Mouse (Mus musculus): ENCODE measurements at regions not wholly inside any gene's neighbourhood (a gene's known extent, or its start where the extent isn't known, plus 50 kb on each side); places are given as distances from the start of the nearest gene placed in this dataset.
"Not testable (repeated sequence)": the region's sequence is repeated elsewhere in the genome, so short reads cannot be mapped to it uniquely, and the experiment has no call there.

DNA sequence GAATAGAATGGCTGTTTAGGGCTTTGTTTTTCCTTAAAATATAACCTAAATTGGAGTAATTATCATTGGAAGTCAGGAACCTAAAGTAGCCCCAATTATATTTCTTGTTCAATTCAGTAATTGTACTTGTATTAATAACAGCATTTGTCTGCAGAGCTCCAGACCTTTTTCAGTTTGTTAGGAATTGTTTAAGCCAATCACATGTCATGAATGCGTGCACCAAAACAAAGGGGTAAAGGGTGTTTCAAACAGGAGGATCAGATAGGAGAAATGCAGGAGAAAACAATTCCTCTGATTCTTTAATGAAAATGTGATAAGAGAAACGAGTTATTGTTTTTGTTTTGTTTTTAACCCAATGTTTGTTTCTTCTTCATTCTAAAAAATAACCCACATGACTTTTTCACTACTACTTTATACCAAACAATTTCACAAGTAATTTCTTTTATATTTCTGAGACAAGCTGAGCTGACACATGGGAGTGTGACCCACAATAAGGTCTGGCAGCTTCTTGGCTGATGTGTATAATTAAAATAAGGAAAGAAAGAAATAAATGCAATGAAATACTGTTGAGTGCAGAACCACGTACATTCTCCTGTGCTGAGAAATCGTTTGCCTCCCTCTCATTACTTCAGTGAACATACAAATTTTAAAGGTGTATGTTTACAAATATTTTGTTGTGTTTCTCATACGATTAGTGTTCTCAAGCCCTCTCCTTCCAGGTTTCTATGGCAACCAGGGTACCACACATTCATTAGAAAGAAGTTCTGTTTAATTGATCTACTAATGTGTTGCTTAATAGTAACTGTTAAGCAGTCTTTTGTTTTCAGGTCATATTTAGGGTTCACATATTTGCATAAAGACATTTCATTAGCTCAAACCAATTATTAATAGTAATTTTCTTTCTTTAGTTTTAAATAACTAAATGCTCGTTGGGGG lies 397.7 kb downstream of the Isl1 start:
- DNase-seq: no peak

DNA sequence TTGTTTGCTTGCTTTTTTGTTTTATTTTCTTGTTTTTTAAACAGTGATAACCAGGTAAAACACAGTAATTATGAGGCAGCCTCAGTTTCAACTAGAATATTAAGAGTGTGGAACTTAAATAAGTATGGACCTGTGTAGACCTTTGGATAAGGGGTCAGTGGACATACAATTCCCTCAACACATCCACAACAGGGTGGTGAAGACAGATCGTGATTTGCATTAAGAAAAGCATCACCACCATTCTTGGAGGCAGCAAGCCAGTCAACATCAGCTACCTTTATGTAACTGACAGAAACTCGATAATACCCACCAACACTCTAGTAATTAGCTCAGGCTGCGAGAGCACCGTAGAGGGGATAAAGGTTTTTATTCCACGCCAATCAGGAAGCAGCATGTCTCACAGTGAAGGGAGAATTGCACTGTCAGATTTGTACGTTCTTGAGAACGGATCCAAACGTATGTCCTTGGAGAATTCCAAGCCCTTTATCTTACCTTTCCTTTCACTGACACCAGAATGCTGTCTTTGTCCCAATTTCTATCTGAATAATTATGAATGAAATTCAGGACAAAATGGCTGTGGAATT lies 398.5 kb downstream of the Isl1 start:
- DNase-seq: no peak

DNA sequence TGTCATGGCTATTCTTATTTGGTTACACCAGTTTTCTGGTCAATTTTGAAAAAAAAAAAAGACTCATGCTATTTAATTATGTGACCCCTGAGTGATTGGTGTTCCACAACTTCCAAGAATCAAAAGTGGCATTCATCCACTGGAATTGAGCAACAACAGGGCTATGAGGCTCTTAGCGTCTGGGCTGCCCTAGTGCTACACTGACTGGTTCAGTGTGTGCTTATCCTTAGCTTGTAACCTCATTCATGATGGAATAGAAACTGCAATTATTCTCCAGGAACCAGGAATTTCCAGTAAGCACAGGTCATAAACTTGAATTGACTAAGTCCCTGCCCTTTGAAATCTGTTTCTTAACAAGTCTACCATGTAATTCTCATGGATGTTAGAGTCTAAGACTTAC lies 428.9 kb downstream of the Isl1 start:
- no peak for DNase-seq

DNA sequence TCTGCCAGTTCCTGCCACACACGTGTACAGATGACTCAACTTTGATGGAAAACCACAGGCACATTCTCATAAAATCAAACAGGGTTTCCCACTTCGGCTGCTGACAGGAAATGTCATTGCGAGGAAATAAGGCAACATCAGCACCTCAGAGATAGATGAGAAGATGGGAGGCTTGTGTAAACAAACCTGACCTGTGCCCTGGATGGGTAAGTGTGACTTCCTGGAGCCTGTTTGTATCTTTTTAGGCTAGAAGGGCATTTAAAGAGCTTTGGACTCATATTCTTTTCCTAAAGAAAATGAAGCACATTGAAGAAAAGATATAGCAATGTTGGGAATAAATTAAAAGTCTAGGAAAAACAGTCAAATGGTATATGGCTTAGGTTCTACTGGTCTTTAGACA lies 449.0 kb downstream of the Isl1 start:
- no peak for DNase-seq

DNA sequence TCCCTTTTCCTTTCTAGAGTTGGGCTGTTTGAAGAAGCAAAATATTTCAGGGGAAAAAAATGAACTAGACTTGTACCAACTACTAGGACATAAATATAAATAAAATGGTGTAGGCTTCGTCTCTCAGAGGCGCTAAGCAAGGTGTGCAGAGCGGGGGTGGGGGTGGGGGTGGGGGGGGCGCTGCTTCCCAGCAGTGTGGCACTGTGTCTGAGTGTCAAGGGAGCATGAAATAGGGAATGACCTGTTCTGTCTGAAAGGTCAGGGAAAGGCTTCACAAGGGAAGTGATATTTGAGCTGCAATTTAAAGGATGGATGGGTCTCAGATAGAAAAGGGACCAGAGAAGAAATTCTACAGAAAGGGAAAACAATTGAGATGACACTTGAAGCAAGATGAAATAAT lies 452.9 kb downstream of the Isl1 start:
- no peak for DNase-seq

DNA sequence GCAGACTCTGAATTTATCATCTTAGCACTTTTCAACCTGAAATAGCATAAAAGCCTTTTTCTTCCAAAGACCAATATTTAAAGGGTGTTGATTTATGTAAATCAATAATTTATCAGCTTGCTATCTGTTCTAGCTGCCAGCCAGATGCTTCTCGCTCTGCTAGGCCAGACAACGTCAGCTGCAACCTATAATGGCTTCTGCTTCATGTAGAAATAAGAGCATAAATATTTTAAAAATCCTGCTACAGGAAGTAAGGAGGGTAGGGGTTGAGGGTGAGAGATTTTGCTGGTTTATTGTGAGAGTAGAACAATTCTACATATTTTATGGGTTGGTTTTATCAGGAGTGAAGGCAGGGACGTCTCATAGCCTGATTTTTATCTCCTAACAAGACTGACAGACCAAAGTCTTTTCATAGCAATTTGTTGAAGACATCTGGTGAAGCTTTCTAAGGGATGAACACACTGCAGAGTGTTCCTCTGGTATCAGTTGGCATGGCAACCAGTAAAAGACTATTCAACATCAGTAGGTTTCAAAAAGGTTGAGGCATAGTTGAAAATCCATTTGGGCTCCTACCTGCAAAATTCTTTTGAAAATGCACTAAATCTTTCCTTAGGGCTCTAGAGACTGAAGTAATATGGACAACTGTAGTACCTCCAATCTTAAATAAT lies 456.7 kb downstream of the Isl1 start:
- no peak for DNase-seq

DNA sequence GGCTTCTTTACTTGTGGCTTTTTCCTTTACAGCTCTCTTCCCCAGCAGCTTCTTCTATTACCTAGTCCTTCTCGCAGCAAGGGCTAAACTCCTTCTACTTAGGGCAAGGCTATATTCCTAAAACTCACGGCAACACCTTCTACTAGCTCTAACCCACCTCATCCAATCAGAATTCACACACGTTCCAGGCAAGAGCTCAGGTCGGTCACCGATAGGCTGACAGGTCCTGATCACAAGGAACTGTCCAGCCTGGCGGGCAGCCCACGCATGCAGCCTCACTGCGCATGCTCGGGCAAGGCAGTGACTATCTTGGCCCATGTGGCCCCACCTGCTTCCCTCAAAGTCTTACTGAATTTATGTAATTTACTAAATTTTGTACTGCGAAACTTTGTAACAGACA lies 466.4 kb downstream of the Isl1 start:
- DNase-seq: no peak

DNA sequence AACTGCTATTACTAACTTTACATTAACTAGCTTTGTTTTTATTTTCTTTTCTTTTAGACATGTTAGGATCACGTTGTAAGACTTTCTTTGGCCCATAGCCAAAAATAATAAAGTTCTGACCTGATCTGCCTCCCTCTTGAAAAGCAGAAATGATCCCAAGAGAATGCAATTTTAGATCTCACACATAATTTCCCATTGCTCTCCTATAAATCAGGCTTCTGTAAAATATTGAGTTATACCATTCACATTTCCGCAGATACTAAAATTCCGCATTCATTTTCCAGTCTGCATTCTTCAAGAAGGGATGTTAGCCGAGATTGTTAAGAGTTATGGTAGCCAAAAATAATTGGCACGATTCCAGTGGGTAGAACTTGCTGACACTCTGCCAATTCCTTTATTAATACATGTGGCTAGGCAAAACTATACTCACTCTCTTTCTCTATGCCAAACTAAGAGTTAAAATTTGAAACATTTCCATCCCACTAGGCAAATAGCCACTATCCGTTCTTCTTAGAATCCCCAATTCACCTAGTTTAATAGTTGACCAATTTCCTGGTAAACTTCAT lies 473.2 kb downstream of the Isl1 start:
- DNase-seq: no peak

DNA sequence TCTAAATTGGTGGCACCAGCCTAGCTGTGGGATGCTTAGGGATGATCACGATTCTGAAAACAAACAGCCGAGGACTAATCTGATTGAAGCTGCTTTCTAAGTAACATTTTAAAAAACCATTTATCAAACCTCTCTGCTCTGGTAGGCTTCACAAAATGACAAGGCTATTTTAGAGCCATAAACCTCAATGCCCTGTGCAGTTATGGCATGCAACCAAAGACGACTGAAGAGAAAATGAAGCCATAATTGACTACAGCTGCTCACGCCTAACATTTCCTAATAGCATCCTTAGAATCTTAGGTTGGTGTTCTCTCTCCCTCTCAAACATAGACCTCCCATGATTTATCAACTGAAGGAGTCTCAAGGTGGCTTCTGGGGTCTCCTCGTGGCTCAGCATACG lies 484.3 kb downstream of the Isl1 start:
- no peak for DNase-seq

DNA sequence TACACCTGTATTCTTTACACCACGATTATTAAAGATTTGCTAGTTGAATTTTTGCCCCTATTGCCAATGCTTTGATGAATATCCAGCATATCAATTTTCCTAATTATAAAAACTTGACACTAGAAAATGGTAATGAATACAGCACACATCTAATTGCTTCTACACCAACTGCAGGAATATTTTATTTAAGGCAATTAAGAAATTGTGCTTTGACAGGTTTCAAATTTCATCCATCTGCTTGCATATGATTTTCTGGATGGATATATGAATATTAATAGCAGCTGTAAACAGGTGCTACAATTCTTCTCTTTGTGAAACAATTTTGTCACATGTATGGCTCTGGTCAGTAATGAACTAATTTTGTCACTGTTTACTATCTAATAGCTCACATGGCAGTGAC lies 487.0 kb downstream of the Isl1 start:
- no peak for DNase-seq

DNA sequence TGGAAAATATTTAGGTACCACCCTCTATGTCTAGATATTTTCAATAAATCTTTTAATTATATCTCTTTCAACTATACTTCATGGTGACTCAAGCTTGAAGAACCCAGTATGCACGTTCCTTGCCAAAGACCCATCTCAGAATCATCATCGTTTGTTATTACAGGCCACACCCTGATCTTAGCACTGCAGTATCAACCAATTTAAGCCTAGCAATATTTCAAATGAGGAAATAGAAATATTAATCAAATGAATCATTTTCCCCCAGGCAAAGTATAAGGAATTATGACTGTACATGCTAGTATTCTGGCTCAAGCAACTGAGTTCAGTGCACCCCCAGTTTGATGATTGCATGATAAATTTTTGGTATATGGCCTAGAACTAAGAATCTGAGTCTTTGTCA lies 495.3 kb downstream of the Isl1 start:
- DNase-seq: no peak

DNA sequence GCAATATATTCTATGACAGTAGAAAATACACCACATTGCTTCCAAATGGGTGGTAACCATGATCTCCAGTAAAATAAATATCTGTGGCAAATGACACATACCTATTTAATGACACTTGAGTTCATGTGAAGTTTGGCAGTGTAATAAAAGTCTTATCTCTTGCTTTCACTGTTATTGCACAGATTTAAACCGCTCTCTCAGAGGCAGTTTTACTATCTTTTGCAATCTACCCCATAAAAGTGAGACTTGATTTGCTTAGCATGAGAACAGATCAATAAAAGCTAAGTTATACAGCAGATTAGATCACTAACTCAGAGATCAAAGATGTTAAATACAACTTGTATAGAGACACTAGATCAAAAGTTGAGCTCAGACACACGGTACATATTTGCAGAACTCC lies 510.2 kb downstream of the Isl1 start:
- no peak for DNase-seq

DNA sequence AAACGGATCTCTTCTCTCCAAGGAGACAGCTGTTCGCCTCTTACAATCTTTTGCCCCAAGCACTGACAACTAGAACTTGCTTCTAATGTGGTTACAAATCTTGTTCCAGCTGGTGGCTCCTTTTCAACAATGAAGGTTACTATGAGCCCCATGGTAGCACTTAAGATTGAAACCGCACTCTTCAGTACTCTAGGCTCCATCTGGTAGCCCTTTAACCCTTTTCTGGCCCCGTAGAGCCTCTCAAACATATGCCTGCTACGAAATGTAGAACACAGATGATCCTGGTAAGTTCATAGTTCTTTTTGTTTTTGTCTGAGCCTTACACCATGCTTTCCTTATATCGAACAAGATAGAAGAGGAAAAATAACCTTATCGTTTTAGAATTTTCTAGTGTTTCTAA lies 558.2 kb downstream of the Isl1 start:
- no peak for DNase-seq

DNA sequence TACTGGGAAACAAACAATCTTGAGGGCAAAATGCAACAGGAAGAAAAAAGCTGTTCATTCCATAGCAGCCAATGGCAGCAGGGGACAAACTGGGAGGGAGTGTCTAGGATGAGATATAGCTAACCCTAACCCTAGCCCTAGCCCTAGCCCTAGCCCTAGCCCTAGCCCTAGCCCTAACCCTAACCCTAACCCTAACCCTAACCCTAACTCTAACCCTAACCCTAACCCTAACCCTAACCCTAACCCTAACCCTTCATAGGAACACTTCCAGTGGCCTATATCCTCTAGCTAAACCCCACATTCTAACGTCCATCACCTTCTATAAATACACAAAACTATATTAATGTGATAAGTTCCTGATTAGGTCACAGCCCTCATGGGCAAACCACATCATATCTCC lies 567.4 kb downstream of the Isl1 start:
- not testable (repeated sequence) for DNase-seq

DNA sequence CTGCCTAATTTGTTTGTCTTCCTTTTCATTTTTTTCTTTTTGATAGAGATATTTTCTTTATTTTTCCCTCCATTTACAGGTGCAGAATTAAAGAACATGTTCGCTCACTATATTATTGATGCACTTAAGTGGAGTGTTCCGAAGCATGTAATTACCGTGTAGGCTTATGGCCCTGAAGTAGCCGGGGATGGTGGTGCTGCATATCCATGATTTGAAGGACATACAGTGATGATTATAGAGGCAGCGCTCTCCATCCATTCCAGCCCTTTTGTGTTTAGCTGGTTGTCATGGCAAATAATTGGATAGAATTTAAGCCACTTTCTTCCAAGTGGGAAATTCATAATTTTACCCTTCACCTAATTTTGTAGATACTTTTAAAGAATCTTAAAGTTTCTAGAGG lies 581.5 kb downstream of the Isl1 start:
- no peak for DNase-seq

DNA sequence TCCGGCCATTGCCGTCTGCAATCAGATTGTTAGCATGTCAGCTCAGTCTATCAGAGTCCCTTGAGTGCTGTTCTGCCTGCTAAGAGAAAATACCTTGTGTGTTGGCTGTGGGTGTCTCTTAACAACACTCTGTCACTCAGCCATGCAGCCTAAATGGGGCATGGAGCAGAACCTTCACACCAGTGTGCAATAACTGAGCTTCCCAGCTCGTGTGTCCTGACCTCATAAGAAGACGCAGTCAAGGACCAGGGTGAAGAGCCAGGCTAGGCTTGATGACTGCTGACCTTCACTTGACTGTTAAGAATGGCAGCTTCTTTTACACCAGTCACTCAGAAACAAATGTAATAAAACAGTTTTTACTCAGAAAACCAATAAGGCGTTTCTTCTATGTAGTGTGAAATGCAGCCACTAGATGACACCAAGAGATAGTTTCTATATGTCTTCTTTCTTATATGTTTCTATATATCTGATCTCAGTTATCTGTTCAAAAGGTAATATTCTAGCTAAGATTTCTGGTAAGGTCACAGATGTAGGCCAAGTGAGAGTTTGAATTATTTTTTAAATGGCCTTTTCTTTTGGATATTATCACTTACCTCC lies 584.0 kb downstream of the Isl1 start:
- peak; percentile 16 for DNase-seq

DNA sequence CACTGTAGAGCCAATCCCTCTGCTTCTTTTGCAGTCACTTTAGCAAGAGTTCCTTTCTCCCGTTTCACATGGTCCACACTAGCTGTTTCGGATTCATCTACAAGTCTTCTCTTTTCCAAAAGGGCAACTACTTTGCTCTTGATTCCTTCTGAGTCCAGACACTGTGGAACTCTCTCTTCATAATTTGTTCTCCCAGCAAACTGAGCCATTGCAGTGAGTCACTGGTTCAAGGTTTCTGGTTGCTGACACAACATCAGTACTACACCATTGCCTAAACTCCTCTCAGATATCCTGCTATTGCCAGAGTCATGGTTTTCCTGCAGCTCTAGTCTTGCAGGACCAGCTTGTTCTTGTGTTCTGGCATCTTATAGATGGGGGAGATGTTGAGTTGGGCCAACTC lies 590.2 kb downstream of the Isl1 start:
- DNase-seq: peak; percentile 67

DNA sequence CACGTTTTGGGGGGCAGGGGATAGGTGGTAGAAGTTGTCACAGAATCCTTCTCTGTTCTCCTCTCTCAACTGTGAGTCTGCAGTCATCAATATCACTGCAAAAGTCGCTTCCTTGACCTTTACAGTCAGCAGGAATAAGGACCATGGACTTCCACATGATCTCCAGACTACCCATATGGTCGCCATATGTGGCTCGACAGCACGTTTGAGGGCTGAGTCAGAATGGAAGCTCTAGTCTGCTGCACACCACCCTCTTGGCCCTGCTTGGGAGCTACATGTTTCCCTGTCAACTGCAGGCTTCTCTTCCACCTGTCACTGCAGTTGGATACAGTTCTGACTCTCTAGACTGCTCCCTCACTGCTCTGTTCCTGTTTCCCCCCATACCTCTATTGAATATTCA lies 590.6 kb downstream of the Isl1 start:
- no peak for DNase-seq

DNA sequence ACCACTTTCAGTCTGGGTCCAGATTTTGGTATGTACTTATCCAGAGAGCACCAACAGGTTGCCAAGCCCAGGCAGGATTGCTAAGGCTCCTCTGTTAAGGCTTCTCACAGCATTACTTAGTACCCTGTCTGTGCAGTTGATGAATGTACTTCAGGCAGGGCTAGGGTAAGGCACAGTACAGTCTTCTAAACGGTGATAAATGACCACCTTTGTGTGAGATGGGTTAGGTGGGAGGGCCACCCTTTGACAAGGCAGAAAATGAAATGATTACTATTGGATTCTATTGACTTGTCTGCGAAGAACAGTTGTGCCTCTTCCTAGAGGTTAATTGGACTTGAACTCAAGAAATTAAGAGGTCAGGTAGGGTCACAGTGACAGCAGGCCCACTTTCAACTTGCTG lies 594.4 kb upstream of the Itga1 start:
- DNase-seq: no peak

DNA sequence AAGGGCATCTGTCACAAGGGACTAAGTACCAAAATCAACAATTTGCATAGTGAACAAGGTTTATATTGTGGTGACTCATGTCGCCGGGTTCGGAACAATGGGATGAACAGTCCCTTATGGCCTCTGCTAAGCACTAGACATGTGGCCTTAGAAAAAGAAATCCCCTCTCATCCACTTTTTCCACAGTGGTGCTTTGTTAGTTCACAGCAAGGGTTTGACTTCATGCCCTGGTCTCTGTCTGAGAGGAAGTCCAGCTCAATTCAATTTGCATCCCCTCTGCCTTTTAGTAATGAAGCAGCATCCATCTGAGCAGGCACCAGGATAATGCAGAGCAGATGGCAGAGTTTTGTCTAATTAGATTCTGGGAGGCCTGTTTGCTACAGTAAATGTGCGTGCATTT lies 585.7 kb upstream of the Itga1 start:
- DNase-seq: peak; percentile 2

DNA sequence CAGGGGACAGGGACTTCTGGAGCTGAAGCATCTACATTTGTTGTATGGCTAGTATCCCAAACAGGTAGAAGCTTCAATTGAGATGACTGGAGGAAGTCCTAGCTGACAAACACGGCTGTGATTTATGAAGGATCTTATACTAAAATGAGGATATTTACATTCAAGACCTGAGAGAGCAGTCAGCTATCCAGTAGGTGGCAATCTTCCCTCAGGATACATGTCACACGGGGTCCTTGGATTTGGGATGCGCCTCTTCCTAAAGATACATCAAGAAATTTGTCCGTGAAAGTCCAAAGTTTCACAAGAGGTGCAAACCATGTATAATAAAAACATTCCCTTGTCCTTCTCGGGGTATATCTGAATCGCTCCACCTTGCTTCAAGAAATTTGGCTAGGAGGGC lies 577.8 kb upstream of the Itga1 start:
- peak; percentile 3 for DNase-seq

DNA sequence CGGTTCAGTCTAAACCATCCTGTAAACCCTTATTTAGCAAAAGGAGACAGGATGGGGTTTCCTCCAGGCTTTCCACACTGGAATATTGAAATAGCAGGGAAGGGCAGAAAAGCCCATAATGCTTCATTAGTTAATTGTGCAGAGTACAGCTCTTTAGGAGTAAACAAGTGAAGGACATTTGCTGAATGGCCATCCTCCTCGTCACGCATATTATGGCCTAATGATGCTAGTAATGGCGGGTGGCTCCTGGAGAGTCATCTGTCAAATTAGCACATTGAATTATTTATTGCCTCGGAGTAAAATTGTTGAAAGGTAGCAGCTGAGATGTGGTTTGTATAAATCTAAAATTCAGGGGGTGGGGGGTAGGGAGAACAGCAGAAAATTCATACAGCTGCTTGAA lies 575.1 kb upstream of the Itga1 start:
- no peak for DNase-seq

DNA sequence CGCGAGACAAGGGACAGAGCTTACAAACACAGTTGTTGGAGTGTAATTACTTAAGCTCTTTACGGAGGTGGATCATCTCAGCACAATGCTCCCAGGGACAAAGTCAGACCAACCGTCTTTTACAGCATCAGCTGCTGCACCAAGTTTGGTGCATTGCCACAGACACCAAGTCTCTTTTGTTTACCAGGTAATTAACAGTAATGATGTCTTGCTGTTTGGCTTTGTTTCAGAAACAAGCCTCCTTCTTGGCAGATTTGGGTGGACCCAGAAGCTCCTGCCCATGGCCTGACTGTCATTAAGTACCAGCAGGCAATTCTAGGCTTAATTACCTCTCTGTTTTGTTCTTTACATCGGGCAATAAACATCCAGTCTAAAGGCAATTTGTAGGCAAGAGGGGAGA lies 572.0 kb upstream of the Itga1 start:
- DNase-seq: no peak
